Mouse (Mus musculus) mouse trophoblast stem cell (cell line): ENCODE data around the gene Cab39l.

Source experiments
- in situ Hi-C, 2 experiments: fragments of 300-500 bp; cut with MseI, MboI; formaldehyde crosslinking; loops; 2 replicates in 1 of 2; 3 replicates in 1 of 2; pipeline ENCODE4 v1.15.1; 2025

Cab39l gene

DNA sequence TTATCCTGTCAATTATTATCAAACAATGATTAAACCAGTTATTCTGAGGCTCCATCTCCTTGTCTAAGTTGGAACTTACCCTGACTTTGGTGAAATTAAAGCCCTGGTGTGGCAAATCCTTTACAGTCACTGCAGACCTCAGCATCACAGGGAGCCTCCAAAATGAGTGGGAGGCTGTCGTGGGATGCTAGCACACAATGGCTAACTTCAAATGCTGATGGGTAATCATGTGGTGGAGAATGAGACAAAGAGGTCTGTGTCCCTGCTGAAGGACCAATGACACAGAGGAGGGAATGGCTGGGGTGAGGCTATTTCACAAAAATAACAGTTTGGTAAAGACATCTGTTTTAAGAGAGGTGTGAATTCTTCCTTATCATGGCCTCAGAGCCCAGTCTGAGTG is 117.1 kb downstream of the Cab39l start:
- in situ Hi-C loops = no loop called here

DNA sequence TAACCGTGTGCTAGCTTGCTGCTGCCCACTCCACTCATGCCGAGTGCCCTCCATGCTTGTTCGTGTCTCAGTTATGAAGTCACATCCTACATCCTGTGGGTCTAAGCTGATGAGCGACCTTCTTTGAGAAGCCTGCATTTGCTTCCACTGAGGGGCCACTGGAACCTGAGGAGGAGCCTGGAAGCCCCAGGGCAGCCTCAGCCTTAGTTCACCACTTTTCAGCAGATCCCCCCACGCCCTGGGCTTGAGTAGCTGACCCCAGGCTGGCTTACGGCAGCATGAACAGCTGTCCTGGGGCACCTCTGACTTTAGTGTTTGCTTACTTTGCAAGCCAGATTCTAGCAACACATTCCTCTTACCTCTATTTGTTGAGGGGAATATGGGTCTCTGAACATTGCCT is 126.0 kb downstream of the Cab39l start:
- in situ Hi-C loops = no loop called here

DNA sequence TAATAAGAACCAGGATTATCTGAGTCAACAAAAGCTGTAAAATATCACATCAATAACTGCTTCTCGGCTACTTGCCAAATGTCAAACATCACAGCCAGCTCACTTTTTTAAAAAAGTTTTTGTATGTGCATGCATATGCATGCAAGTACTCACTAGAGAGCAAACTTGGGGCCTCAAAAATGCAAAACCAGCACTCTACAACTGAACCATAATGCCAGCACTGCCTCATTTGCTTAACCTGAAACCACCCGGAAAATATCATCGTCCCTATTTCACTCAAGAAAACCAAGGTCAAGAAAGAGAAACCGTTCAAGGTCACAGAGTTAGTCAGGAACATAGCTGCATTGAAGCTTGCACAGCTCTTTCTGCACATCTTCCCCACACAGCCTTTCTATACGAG is 135.6 kb downstream of the Cab39l start:
- in situ Hi-C loops = no loop called here

DNA sequence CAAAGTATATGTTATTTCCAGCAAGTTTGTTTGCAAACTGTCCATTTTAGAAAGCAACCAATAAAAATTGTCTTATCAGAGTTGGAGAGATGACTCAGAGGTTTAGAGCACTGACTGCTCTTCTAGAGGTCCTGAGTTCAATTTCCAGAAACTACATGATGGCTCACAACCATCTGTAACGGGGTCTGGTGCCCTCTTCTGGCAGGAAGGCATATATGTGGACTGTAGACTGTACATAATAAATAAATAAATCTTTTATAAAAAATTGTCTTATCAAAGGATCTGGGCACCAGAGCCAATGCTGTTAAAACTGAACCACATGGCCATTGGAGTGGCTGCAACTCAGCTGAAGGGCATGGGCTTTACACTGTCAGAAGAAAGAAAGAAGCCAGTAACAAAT is 149.8 kb downstream of the Cab39l start:
- in situ Hi-C loops = no loop called here

DNA sequence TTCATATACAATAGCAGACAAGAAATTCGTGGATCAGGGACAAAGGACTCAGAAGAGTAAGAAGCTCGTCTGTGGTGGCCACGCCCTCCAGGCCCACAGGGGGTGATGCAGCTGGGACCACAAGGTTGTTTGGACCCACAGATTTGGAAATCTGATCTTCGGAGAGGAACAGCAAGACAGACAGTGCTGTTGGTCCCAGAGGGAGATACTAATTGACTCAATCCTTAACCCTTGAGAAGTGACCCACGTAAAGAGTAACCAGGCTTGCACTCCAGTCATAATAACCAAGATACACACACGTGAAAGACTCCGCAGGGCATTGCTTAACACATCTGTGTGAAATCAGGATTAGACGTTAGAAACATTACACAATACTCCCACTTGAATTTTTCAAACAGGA is 151.1 kb downstream of the Cab39l start:
- in situ Hi-C loops = no loop called here

DNA sequence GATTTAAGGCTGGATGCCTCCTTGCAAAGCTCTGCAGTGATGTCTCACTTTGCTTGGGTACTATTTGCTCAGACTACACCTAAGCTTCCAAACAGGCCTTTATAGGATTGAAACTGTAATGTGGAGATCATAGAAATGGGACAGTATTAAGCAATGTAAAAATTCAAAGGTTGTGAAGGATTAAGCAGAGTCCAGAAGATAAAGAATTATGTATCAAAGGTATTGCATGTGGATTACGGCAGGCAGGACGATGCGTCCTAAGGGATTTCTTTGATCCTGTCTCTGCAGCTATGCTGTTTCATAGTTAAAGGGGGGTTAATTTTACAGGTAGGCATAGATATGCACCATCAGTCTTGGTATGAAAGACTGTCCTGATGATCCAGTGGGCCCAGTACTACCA is 151.8 kb downstream of the Cab39l start:
- in situ Hi-C loops = no loop called here

DNA sequence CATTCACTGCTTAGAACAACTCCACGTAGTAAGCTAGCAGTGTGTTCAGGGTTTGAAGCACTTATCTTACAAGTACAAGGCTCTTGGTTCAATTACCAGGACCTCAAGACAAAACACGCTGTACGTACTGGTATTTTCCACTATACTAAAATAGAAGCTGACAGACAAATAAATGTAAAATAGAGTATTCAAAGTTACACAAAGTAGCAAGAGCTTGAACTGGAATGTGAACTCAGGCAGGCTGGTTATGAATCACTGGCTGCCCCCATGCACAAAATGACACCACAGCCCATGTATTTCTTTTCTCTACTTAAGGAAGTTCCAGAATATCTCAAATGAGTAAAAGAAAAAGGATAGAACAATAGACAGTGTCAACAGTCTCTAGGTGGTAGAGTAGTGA is 154.2 kb downstream of the Cab39l start:
- in situ Hi-C loops = no loop called here

DNA sequence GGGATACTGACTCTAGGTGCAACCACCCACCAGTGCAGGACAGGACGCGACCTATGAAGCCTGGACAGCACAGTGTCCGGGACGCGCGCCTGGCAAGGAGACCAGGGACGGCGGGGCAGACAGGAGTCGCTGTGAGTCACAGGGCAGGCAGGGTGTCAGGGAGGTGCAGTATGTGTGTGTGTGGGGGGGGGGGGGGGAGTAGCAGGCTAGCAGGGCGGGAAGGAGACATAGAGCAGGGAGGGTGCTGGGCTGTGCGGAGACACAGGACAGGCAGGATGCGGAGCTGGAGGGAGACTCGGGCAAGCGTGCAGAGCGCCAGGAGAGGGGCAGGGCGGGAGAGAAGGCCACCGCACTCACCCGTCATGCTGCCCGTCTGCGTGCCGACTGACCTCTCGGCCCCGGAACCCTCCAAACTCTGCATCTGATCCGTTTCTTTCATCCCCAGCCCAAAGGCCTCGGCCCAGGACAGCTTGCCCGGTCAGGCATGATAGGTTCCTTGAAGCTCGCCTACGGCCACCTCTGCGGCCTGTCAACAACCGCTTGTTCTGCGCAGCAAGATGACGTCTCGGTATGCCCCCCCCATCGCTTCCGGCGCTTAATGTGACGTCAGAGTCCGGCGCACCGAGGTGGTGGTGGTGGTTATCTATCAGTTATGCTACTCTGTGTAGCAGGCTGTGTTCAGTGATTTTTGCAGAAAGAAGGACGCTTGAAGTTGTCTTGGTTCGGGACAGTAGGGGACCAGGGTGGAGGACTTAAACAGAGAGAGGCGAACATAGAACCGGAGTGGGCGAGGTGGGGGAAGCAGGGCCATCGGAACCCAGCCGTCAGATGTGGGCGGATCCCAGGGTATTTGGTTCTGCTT is 156.9 kb downstream of the Cab39l start, which contains the start of gene Cdadc1:
Gene Cdadc1, minus strand, starts transcription at position 562 of the 862 bp plus-strand sequence.
- in situ Hi-C loops = no loop called here

DNA sequence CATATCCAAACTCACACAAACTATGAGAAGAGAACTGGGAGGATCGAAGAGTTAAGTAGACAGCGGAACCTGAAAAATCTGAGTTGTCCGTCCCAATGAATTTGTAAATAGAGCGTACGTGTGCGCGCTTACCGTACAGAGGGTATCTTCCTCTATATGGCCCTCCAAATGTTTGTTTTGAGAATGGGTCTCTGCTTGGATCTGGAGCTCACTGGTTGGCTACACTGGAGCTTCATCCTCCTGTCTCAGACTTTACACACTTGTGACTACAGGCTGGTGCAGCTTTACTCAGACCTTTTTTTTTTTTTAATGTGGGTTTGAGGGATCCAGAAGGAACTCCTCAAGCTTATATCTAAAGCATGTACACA is 157.5 kb downstream of the Cab39l start:
- in situ Hi-C loops = no loop called here

DNA sequence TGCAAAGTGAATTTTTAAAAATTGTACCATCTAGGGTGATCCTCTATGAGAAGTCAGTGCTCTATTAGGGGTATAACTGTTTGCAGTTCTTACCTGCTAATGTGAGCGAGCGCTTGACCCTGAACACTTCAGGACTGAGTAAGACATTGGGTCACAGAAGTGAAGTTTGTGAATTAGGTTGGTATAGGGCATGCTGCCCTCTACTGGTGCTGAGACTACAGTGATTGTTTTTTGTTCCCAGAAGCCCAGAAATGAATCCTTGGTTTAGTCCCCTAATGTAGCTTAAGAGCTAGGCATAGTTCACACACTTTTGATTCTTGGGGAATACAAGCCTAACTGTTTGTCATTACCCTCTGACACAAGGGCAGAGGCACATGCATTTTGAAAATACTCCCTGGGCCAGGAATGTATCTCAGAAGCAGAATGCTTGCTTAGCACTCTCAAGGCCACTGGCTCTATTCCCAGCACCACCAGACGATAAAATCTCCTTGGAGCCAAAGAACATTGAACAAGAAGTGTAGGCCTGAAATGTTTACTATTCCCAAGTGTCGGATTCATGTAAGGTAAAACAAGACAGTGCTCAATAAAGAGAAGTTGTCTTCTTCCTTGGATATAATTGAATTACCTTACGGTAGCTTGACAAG is 163.4 kb downstream of the Cab39l start:
- in situ Hi-C loops = loop anchor here (5.0 to 10.0 kb wide), 2 partner anchors 341 to 413 kb away; no protein-coding TSS in a partner anchor

DNA sequence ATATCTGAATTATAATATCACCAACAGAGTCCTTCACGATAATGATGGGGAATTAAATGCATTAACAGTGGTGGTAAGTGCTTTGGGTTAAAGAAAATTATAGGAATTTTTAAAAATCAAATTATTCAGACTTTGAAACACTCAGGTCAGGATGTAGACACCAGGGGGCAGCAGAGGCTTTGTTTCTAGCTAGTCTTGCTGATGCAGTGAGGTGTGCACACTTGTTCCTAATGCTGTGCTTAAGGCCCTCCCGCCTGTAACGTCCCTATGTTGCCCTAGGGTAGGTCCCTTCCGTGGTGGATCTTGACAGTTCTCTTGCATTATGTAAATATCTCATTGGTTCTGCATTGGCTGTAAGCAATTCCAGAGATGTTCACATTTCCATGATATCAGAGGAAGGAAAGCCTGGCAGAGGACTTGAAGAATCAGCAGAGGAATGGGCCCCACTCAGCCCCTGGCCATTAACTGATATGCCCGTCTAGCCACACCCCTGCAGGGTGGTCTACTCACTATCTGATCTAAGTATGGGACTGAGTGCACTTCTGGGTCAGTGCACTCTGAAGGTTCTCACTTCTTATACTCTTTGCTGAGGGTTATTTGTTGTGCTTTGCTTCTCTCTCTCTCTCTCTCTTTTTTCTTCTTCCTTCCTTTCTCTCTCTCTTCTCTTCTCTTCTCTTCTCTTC is 165.0 kb downstream of the Cab39l start:
- in situ Hi-C loops = loop anchor here in 1 of 2 experiments (5.0 to 10.0 kb wide), 2 partner anchors 339 to 411 kb away; no protein-coding TSS in a partner anchor

DNA sequence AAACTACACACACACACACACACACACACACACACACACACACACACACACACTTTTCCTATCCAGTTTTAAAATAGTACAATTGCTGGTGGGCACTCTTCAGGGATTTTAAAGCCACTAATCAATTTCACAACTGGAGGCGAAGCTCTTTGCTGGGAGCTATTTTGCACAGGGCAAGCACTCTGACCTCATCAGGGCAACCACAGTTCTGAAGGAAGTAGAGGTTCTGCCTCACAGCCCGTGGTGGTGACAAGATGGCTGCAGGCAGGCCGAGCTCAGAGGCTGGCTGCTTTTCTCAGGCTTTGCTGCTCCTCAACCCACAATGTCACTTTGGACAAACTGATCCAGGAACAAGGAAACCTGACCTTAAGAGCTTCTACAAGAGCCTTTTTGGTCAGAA is 166.2 kb downstream of the Cab39l start:
- in situ Hi-C loops = loop anchor here in 1 of 2 experiments (5.0 to 10.0 kb wide), 2 partner anchors 338 to 410 kb away; no protein-coding TSS in a partner anchor

DNA sequence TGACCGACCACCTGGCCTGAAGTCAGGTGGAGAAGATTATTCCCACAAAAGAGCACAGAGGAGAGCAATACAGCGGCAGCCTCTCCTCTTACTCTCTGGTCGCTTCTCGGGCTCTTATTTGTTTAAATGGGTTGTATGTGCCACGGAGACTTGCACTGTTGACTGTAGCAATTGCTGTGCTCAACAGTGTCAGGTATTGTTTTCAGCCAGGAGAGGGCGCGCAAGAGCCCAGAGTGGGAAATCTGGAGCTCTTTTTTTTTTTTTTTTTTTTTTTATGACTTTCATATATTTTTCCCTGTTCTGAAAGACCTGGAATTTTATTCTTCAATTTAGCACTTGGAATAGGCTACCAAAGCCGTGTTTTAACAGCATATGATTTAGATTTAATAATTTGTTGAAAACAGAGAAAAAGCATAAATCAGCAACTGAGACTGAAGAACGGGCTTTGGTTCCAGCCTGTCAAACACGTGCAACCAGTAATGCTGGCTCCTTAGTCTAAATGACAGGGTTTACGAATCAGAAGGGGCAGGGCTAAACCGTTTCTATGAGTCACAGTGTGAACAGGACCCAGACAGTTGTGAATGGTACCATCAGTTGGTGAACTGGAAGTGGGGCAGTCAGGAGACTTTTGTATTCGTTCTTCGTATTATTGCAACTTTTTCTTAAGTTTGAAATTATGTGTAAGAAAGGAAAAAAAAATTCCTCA is 172.3 kb downstream of the Cab39l start:
- in situ Hi-C loops = loop anchor here in 1 of 2 experiments (10.0 kb wide), 1 partner anchor 332 kb away; no protein-coding TSS in a partner anchor

DNA sequence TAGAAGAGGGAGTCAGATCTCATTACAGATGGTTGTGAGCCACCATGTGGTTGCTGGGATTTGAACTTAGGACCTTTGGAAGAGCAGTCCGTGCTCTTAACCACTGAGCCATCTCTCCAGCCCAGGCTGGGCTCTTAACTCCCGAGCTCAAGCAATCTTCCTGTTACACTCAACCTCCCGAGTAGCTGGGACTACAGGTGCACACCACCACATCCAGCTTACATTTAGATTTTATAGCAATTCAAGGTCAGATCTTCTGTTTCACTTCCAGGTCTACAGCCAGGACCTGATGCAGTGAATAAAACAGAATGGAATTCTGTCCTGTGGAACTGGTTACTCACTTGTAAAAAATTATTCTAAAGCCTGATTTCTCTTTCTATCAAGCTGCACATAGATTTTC is 173.4 kb downstream of the Cab39l start:
- in situ Hi-C loops = loop anchor here in 1 of 2 experiments (10.0 kb wide), 1 partner anchor 331 kb away; no protein-coding TSS in a partner anchor

DNA sequence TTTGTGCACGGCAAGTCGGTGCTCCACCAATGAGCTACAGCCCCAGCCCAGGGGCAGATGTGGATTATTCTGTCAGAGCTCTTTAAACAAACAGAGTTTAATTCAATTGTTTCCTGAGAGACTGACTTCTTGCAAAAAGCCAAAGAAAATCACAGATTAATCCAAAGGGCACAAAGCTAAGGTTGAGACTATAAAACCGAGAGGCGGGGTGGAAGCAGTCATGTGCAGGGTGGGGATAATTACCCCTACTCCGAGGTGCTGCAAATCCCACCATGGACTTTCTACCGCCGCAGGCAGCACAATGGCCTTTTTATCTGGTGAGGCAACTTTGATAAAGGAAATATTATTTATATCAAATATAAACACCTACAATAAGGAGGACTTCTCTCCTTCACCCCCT is 176.0 kb downstream of the Cab39l start:
- in situ Hi-C loops = loop anchor here in 1 of 2 experiments (10.0 kb wide), 1 partner anchor 328 kb away; no protein-coding TSS in a partner anchor

DNA sequence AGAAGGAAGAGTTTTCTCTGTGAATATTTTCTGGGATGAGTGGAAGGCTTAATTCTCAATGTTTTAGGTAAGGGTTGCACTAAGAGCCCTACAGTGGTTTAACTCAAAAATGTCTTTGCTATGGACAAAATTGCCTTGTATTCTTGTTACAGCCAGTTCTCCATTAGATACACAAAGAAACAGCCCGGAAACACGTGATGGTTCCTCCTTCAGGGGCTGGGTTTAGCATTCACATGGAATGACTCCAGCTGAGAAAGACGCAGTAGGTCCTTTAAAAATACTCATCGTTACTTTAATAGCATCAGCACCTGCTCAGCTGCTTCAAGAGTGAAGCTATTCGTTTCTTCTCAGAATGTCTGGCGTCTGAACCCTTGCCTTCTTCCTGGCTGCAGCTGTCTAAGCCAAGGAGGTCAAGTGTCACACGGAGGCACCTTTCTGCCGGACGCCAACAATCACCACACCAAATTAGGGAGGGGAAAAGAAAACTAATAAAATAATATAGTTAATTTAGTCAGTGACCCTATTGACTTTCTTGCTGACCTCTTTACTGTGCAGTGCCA is 183.6 kb downstream of the Cab39l start:
- in situ Hi-C loops = no loop called here

DNA sequence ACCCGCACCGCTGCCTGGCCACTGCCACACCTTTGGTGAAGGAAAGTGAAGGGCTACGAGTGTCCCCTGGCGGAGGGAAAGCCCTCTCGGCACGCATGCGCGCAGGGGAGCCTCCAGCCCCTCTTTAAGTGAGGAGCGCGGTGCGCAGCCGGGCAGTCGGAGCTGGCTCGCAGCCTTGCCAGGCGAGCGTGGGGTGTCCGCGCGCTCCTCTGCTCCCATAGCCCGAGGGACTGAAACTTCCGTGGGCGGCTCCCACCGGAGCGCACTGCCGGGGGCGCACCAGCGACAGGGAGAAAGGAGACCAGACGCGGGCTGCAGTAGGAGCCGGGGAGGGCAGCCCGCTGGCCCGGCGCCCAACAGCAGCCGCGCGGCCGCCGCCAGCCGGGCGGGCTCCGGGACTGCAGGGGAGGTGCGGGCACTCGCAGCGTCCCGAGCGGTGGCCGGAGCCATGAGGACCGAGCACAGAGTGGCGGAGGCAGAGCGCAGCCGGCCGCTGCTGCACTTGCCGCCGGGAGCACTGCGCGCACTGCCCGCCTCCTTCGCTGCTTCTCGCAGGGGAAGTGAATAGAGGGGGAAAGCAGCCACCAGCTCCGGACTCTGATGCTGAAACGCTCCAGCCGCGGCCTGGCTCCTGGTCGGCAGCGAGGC is 184.5 kb downstream of the Cab39l start, which contains the start of gene Shisa2:
Gene Shisa2, plus strand, starts transcription at position 151 of the 648 bp plus-strand sequence.
- in situ Hi-C loops = no loop called here

DNA sequence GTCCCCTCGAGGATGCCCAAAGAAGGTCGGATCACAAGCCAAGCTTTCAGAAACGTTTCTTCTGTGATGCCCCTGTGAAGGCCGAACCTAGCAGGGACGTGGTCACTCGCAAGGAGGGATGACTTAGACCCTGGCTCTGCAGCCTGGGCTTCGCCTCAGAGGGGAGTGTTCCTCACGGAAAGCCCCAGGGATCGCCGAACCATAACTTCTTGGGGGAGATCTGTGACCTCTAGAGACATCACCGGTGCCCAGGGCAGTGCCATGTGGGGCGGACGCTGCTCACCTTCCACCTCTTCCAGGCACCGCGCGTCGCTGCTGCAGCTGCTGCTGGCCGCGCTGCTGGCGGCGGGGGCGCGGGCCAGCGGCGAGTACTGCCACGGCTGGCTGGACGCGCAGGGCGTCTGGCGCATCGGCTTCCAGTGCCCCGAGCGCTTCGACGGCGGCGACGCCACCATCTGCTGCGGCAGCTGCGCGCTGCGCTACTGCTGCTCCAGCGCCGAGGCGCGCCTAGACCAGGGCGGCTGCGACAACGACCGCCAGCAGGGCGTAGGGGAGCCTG is 185.1 kb downstream of the Cab39l start:
- in situ Hi-C loops = no loop called here

DNA sequence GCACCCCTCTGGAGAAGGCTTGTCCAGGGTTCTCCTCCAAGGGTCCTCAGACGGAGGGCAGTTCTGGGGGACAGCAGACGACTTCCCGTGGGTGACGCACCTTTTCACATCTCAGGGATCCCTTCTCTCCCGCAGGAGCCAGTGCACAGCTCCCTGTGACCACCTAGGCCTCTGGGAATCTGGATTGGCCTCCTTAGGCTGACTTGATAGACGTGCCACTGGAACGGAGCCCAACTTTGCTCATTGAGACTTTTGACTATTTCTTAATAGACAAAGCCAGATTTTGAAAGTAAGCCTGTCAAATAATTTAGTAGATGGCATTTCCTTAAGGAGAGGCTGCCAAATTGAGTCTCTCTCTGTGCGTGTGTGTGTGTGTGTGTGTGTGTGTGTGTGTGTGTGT is 185.9 kb downstream of the Cab39l start:
- in situ Hi-C loops = no loop called here

DNA sequence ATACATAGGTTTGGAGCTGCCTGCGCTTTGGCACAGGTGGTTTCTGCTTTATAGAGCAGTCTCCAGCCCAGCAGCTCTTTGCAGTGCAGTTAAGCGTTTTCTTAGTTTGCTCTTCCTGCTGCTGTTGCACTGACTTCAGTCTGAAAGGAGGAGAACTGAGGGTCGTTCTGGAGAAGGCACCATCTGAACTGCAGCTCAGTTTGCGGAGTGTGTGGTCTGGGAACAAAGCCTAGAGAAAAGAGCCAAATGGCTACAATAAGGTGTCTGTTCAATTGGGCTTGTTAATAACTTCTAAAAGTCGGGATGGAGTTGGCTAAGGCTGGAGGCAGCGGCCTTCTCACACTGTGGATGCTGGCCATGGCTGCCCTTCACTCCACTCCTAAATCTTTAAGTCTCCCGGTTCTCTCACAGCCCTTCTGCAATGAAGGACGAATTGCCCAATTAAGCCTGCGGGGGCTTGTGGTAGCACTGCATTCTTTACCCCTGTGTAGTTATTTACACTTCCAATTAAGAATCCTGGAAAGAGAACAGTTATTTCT is 186.4 kb downstream of the Cab39l start:
- in situ Hi-C loops = no loop called here
